Mouse (Mus musculus): ENCODE measurements around the gene Snx29.

Gene Snx29

DNA sequence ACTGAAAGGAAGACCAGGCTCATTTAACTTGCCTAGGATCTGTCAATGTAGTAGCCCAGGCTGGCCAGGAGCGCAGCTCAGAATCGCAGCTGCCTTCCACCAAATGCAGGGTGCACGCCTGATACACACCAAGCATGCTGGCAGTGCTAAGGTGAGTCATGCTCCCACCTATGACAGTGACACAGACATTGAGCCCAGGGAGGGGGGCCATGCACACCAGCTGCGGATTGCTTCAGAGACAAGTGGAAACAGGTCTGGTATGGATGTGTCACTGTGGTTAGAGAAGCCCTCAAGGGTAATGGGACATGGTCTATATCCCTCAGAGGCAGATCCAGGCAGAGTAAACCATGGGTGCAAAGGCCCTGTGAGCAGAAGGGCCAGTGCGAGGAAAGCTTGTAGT is 425.2 kb downstream of the Snx29 start:
- no peak for DNase-seq

DNA sequence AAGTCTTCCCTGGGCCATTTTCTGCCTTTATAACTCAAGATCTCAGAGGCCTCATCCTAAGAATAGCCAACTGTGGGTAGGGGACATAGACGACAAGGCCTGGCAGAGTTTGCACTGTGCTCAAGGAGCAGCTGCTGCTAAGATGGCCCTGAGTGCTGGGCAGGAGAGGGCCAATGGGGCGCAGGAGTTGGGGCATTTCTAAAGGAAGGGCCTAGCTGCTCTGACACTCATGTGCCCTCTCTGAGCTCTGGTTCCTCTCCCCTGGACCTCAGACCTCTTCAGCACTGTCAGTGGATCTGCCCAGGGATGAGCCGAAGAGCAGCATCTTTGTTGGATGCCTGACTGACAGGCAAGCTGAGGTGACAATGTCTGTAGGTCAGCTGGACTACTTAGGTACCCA is 426.4 kb downstream of the Snx29 start:
- no peak for DNase-seq

DNA sequence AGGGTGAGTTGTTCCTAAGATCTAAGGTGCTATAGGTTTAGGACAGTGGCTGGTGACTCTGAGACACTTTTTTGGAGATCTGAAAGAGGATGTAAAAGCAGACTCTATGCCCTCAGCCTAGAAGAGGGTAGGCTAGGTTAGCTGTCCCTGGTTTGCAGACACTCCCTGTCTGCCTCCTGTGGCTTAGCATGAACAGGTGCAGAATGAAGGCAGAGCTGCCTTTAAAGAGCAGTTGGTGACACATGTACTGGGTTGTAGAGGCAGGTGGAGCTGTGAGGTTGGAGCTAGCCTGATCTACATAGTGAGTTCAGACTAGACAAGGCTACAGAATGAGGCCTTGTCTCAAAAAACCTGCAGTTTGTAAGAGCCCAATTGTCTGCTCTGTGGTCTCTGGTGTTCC is 427.9 kb downstream of the Snx29 start:
- DNase-seq, result no peak

DNA sequence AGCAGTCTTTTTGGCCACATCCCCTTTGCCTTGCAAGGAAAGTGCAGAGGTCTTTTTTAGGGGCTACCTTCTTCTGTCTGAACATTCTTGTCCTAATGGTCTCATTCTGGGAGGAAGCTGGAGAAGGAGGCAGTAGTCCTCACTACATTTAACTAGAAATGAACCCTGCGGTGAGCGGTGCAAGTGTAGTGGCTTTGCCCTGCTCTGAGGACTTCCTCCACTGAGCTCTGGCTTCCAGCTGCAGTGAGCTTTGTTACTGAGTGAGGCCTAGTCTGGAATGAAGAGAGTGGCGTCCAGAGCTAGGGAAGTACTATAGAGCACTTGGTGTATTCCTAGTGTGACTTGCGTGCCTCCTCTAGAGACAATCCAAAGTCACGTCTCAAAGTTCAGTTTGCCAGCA is 429.8 kb downstream of the Snx29 start:
- DNase-seq, result no peak

DNA sequence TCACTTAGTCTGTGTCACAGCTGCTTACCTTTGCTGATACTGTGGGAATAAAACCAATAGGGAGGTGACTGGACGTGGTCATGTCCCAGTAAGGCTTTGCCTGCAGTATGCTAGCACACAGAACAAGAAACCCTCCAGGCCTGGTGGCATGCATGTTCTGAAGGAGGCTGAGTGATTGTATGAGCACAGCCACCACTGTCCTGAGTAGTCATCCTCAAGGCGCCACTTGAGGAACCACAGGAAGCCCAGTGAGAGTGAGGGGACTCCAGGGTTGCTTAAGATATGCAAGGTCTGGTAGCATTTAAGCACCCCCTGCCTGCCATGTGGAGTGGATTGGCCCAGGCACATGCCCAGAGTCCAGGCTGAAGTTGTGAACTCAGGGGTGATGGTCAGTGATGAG is 430.8 kb downstream of the Snx29 start:
- no peak for DNase-seq

DNA sequence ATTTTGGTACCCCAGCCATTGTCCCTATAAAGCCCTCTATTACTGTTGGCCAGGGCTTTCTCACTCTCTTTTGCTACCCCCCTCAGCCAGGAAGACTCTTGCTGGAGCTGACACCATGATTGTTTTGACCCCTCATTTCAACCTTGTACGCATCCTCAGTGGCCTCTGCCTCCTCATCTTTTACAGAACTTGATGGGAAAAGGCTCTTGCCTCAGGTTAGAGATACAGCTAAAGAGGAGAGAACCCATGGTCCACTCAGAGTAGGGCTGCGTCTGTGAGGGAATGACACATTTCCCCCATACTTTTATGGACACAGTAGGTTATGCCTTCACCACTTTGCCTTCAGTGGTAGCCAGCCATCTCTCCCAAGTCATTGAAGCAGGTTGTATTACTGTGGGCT is 431.4 kb downstream of the Snx29 start:
- DNase-seq, result no peak

DNA sequence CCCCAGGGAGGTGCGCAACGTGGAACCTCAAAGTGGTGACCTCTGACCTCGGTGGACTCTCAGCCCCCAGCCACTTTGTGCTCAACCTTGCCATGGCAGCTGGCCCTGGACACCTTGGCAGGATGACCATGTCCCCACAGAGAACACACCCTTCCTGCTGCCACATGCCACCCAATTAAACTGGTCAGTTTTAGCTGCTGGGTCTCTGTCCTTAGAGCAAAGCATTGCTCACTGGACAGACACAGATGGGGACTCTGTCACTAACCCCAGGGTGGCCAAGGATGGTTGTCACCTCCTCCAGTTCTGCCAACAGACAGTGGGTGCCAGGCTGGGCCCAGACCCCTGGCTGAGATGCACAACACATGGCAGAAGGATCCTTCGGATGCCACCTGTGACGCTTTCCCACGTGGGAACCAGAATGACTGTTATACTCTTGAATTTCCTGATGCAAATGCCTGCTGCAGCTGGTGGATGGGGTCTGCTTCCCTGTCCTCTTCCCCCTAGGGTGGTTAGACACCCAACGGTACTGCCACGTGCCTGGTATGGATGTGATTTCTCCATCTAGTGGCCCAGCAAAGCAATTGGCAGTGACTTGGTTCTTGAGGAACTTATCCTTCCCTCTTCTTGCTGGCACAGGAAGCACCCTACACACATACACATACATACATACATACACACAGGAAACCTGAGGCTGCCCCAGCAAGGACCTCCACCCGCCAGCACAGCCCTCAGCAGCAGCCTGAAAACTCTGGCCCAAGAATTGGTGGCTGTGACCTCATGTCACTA is 432.8 kb downstream of the Snx29 start:
- no peak for DNase-seq

DNA sequence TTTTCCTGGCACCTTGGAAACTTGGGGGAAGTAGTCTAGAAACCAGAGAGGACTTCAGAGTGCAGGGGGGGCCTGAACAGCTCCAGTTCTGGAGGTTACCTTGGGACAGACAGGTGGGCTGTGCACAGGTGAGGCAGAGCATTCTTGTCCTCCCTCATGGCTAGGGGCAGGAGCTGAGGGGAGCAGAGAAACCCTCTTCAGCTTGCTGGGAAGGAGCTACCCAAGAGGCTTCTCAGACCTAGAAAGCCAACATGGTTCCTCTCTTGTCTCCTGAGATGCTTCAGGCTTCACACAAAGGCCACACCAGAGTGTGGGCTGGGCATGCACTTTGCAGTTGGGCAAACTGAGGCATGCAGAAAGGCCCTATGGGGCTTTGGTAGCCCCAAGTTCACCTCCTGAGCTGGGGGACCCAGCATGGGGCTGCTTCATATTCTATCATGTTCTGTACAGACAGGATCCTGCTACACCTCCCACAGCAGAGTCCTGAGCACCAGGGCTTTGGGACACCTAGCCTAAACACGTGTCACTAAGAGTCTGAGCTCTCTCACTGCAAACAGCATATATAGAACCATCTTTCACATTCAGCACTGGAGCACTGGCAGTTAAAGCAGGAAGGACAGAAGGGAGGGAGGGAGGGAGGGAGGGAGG is 434.0 kb downstream of the Snx29 start:
- no peak for DNase-seq

DNA sequence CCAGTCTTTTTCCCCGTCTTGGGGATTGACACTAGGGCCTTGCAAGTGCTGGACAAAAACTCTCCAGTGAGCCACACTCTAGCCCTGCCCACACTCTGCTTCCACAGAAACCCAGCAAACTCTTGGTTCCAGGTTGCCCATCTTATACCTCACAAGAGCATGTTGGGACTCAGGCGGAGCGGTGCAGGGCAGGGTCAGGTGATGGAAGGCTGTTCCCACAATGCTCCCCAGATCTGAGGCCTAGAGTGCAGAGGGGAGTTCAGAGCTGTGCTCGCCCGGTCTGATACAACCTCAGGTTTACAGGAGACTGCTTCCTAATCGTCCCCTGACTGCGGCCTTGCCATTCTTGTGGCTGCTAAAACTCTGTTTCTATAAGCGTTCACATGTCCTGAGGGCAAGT is 434.8 kb downstream of the Snx29 start:
- DNase-seq, result no peak

DNA sequence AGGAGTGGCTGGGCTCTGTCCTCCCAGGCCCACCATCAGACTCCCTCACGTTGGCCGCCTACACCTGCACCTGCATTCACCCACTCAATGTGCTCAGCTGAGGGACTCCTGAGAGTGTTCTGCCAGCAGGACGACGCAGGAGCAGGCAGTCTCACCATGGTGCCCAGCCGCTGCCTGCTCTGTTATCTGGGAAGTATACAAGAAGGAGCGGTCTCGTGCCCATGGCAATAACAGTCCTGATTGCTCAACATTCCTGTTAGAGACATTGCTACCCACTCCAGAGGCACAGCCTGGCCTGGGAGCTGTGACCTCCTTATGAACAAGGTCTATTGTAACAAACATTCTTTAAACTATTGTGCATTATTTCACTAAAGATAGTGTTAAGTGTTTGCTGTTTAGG is 435.2 kb downstream of the Snx29 start:
- no peak for DNase-seq

DNA sequence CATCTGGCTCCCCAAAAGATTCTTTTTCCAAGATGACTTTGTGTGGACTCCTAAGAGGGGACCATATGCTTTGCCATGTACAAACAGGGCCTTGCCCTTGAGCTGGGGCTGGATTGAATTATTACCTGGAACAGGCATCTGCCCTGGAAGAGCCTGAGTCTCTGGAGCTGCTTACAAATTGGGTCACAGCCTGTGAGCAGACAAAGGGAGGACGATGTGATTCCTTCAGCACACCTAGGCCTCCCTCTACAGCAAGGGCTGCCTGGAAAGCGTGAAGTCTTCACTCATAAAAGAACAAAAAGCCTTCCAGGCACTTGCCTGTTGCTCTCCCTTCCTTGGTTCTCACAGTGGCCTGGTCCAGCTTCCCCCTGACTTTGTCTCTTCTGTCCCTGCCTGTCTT is 449.6 kb downstream of the Snx29 start:
- DNase-seq, result no peak

DNA sequence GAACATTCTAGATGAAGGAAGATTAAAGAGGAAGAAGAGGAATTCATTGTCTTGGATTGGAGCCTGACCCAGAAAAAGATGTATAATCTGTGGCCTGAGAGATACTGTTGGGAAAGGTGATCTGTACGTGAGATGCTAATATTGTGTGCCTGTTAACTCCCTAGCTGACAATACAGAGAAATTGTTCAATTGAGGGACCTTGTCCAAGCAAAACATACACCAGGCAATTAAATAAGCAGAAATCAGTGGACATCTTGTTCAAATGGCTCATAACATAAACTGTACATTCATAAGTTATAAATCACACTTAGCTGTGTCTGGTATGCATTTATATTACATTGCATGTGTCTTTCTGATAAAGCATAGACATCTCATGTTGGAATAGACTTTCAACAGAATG is 451.6 kb downstream of the Snx29 start:
- DNase-seq, result no peak

DNA sequence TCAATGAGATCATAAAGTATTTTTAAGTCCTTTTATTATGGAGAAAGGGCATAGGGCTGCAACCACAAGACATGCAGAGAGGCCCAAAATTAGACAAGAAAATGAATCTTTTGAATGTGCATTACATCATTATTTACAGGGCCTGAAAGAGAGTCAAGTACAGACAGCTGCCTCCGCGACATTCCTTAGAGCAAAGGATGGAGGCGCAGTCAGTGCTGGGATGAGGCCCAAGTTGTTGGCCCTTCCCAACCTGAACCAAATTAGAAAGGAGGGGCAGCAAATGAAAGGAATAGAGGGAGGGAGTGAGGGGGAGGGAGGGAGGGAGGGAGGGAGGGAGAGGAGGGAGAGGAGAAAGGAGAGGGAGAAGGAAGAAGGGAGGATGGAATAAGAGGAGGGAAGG is 453.8 kb downstream of the Snx29 start:
- no peak for DNase-seq

DNA sequence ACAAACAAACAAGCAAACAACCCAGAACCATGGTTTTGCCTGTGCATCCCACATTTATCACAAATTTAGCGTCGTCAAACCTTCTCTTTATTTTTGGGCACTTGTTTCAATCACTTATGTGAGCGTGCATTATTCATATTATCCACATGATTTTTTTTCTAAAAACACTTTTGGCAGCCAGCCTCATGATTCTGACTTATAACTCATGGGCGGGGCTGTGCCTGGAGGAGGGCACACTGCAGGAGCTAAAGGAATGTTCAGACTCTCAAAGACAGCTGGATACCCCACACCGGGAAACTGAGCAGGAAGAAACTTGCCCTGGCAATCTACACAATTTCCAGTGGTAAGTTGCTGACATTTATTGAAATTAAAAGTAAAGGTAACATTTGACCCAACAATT is 455.5 kb downstream of the Snx29 start:
- no peak for DNase-seq

DNA sequence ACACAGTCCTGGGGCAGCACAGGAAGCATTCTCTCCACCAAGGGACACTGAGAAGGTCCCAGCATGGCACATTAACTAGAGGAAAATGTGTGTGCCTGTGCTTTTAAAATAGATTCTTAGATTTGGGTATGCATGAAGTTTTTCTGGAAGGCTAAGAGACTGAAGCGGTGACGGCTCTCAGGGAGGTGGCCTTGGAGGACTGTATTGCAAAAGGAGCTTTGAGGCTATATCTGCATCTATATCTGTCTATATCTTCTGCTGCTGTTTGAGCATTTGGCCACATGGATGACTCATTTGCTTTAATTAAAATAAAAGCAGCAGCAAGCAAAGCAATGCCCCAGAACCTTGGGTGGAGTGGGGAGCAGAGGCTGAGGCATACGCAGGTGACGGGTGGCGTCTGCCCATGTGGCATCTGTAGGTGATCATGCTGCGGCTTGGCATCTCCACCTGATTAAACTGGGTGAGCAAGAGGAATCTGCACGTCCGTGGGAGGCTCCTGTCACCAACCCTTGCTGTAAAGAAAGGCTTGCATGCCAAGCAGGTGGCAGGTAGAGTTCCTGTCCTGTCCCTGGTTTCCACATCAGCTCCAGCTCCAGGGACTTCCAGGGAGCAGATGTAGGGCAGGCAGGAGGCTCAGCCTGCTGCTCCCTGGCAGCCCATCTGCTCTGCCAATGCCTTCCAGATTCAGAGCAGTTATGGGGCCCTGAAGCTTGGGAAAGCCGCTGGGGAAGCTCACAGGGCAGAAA is 456.2 kb downstream of the Snx29 start:
- peak; percentile 72 for DNase-seq

DNA sequence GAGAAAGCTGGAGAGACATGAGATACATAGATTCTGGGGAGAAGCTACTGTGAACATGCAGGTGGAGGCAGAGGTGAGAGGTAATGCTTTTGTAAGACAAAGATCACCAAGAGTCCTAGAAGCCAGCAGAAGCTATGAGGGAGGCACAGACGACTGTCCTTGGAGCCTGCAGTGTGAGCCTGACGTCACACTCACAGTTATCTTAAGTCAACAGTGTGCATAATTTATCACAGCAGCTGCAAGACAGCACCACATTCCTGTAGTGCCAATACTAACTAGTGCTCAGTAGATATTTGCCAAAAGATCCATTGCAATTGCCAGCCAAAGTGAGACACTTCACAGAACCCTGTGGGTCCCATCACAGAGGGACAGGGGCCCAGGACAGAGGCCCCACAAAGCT is 459.4 kb downstream of the Snx29 start:
- no peak for DNase-seq

DNA sequence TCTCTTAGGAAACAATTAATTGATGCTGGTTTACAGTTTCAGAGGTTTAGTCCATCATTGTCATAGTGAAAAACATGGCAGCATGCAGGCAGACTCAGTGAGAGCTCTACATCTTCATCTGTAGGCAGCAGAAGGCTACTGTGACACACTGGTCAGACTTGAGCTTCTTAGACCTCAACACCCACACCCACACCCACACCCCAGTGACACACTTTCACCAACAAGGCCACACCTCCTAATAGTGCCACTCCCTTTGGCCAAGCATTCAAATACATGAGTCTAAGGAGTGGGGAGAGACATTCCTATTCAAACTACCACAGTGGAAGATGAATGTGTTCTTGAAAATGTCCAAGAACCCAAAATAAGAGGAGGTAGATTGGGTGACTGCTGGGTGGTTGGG is 460.6 kb downstream of the Snx29 start:
- DNase-seq, result no peak

DNA sequence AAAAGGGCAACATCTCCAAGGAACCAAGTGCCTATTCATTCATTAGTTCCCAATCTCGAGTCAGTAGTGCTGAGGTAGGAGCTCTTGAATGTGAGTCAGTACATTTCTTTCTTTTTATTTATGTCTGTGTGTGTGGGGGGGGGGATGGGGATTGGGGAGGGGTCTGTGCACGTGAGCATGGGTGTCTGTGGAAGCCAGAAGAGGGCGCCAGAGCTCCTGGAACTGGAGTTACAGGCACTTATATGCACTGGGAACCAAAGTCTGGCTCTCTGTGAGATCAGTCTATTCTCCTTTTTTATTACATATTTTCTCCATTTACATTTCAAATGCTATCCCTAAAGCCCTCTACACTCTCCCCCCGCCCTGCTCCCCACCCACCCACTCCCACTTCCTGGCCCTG is 461.6 kb downstream of the Snx29 start:
- no peak for DNase-seq

DNA sequence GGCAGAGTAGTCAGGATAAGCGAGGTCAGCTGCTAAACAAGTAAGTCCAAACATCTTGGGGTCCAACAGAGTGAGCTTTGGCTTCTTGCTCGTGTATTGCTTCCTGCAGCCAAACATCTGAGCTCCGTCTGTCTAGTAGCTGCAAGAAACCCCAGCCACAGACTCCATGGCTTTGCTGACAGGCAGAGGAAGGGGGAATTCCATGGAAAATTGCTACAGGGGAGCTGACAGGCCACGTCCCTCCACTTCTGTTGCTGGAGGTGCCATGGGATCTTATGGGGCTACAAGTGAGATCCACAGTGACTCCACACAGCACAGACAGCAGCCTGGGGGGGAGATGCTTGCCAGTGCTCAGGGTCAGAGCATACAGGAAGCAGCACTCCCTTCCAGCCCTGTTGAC is 463.1 kb downstream of the Snx29 start:
- DNase-seq, result no peak

DNA sequence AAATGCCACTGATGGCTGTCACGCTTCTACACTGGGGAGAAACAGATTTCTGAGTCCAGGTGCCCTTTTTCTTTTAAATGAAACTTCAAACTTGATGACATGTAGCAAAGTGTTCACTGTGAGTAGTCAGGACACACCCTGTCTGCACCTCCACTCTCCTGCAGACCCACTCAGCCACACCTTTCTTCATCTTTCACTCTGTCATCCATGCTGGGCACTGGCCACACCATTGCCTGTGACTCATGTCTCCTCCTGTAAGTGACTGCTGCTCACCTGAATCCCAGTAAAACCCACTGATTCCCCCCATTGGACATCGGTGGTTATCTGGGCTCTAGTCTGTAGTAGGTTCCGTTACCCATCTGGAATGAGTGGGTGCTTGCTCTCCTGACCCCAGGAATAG is 467.8 kb downstream of the Snx29 start:
- DNase-seq, result no peak

DNA sequence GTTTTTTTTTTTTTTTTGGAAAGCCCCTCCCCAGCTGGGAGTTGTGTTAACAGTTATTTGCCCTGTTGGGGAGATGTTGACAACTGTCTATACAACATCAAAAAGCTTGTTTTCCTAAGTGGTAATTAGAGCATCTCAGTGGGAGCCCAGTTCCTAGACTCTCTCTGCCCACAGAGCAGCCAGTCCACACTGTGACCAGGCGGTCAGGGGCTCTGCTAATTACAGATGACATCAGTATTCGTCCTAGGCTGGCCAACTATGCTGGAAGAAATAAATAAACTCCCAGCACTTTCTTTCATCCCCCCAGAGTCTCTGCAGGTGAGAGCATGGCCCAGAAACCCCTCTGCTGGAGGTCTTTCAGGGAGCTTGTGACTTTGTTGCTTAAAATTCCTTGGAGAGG is 470.7 kb downstream of the Snx29 start:
- DNase-seq, result no peak

DNA sequence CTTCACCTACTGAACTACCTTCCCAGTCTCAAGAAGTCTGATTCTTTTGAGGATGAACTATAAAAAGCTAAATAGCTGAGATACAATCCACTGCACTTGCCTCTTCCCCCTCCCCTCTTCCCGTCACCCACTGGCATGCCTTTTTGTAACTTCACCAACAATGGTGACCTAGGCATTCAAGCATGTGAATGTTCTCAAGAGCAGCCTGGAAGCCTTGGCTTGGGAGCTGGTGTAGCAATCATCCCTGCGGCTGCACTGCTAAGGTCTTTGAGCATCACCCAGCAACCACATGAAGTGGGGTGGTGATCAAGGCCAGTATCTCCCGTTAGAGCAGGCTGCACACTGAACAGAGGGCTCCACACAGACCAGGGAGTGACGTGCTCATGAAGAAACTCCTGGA is 471.9 kb downstream of the Snx29 start:
- DNase-seq, result no peak

DNA sequence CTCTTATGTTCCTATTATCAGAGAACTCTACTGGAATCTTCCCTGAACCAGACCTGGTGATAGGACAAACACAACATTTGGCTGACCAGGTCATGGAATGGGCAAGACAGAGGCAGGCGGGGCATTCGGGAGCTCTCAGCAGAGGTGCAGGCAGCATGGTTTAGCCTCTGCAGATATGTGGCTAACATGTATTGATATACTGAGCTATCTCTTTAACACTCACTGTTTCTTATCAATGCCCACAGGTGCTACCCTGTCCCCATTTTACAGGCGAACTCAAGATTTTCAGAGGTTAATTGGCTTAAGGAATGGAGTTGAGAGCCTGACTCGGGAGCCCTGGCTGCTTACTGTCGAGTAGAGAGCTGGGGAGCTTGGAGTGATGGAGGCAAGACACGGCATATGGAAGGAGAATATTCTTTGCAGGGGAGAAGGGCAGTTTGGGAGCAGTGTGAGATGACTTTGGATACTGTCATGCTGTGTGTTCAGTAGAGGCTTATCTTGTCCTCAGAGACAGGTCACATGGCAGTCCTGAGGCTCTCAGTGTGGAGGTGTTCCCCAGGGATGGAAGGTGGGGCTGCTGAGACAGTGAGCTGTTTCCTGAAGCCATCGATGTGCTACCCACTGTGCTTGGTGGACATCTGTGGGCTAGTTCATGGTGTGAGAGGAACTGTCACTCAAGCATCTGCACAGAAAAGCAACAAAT is 473.2 kb downstream of the Snx29 start:
- DNase-seq, result no peak
